Mouse (Mus musculus) ovary, postnatal 10 days (tissue): ENCODE results near the gene Naip1.
"Not testable (repeated sequence)": the region's sequence is repeated elsewhere in the genome, so short reads cannot be mapped to it uniquely, and the experiment has no call there.

Experiments
- DNase-seq: peaks from one replicate; pipeline ENCODE4 v3.0.0; 2022; ENCODE audit warnings: low spot score

Gene Naip1

GRCm38 (mm10) chr13:100452415-100453127, at the start of gene Naip1:
TSS of gene Naip1 (minus strand) at chr13:100452869.
- not testable (repeated sequence) for DNase-seq

GRCm38 (mm10) chr13:100499625-100500024, 47.0 kb upstream of the Naip1 start:
- not testable (repeated sequence) for DNase-seq

GRCm38 (mm10) chr13:100495337-100495736, 42.7 kb upstream of the Naip1 start:
- no peak for DNase-seq

GRCm38 (mm10) chr13:100494370-100494769, 41.7 kb upstream of the Naip1 start:
- DNase-seq: not testable (repeated sequence)

- DNase-seq: no peak
These were observed 40.6 kb upstream of the Naip1 start for GRCm38 (mm10) chr13:100493313-100493712.

- peak; percentile 83 for DNase-seq
These were observed 39.6 kb upstream of the Naip1 start, which contains the start of gene Gtf2h2 for GRCm38 (mm10) chr13:100492061-100492787. TSS of gene Gtf2h2 (minus strand) at chr13:100492579.

- DNase-seq: no peak
These were observed 39.0 kb upstream of the Naip1 start for GRCm38 (mm10) chr13:100491623-100492022.

GRCm38 (mm10) chr13:100490424-100490823, 37.8 kb upstream of the Naip1 start:
- no peak for DNase-seq

- DNase-seq: no peak
These were observed 30.9 kb upstream of the Naip1 start for GRCm38 (mm10) chr13:100483610-100484009.

GRCm38 (mm10) chr13:100463527-100464222, 11.0 kb upstream of the Naip1 start:
- no peak for DNase-seq

GRCm38 (mm10) chr13:100461336-100461735, 8.7 kb upstream of the Naip1 start:
- DNase-seq: no peak

- no peak for DNase-seq
These were observed 3.2 kb downstream of the Naip1 start for GRCm38 (mm10) chr13:100449495-100449894.

- no peak for DNase-seq
These were observed 12.6 kb downstream of the Naip1 start for GRCm38 (mm10) chr13:100440116-100440515.

GRCm38 (mm10) chr13:100438701-100439100, 14.0 kb downstream of the Naip1 start:
- DNase-seq: no peak

GRCm38 (mm10) chr13:100437322-100437825, 15.3 kb downstream of the Naip1 start:
- no peak for DNase-seq

- not testable (repeated sequence) for DNase-seq
These were observed 16.0 kb downstream of the Naip1 start for GRCm38 (mm10) chr13:100436556-100437163.

- not testable (repeated sequence) for DNase-seq
These were observed 32.7 kb downstream of the Naip1 start for GRCm38 (mm10) chr13:100419958-100420357.

- DNase-seq: no peak
These were observed 38.2 kb downstream of the Naip1 start for GRCm38 (mm10) chr13:100414428-100414827.

GRCm38 (mm10) chr13:100409825-100410224, 42.8 kb downstream of the Naip1 start:
- no peak for DNase-seq

- no peak for DNase-seq
These were observed 43.5 kb downstream of the Naip1 start for GRCm38 (mm10) chr13:100409181-100409580.

GRCm38 (mm10) chr13:100408242-100408641, 44.4 kb downstream of the Naip1 start:
- DNase-seq: no peak
